Mouse (Mus musculus): ENCODE results near the gene Iqsec1. TPM values are rescaled to one million over a fixed set of nuclear protein-coding genes. Genes with fewer than 3 reads are reported as not detected.
A peak's percentile ranks its signal among the peaks of the same experiment; 100 is the strongest.

Gene Iqsec1
- 16.1 and 17.9 TPM in 2 replicates for polyA plus RNA-seq (2016; fragmentation: Nextera tagmentation; extraction: Ambion mirVana)

DNA sequence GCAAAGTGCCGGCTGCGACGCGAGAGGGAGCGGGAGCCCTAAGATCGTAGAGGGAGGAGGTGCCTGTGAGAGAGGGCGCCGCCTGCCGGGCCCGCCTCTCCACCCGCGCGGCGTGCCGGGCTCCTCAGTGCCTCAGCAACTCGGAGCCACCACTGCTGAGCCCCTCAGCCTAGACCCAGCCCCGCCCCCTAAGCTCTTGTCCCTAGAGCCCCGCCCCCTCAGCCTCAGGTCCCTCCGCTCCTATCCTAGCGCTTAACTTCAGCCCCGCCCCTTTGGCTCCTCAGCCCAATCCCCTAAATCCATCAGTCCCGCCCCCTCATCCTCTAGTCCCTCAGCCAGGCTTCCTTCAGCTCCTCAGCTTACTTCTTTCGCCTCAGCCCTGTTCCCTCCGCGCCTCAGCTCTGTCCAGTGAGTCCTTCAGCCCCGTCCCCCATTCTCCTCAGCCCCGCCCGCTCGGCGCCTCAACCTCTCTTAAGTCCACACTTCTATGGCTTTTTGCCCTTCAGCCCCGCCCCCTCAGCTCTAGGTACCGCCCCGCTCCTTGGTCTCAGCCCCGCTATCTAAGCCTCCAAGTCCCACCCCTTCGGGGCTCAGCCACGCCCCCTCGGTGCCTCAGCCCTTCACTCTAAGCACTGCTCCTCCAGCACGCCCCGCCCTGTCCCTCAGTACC, at the start of gene Iqsec1:
TSS of gene Iqsec1 (minus strand) at position 38 of the 670 bp plus-strand sequence.
- Histone ChIP-seq H3K27me3 (replicated peaks) (peaks cover 4% of the 10 kb centered on the region), H3K4me3 (peak within 1 kb of the TSS; percentile 73), H3K4me1 (peaks cover 13% of the 10 kb centered on the region), H3K9me3 (peaks cover 14% of the 10 kb centered on the region; the same call in 1 of the 2 replicates), H3K4me2 (replicated peaks) (peak within 1 kb of the TSS; percentile 100), H3K9ac (peak within 1 kb of the TSS; percentile 73), H3K27ac (no peak within 1 kb of the TSS), H3K36me3 (no peaks in the 10 kb centered on the region)
- peak; percentile 94 for ATAC-seq (ENCODE audit: low FRiP score, low read depth)
- under 1% methylated on average over 38 of the region's 39 CpGs for WGBS

- no peak overlapping the region for H3K27ac ChIP-seq
- WGBS, result 92% methylated on average over 5 of the region's 5 CpGs
- H3K36me3 ChIP-seq, result peaks cover 10% of the 10 kb centered on the region; the same call in 1 of the 2 replicates
- ATAC-seq (ENCODE audit: low FRiP score, low read depth), result no peak
- H3K4me2 ChIP-seq (replicated peaks), result no peak overlapping the region
- no peaks in the 10 kb centered on the region for H3K4me1 ChIP-seq
- H3K9me3 ChIP-seq, result no peaks in the 10 kb centered on the region
- no peaks in the 10 kb centered on the region for H3K27me3 ChIP-seq (replicated peaks)
- no peak overlapping the region for H3K9ac ChIP-seq
- H3K4me3 ChIP-seq, result no peak overlapping the region
Observed at GRCm38 (mm10) chr6:91028256-91028655, 39.8 kb upstream of the Iqsec1 start.

DNA sequence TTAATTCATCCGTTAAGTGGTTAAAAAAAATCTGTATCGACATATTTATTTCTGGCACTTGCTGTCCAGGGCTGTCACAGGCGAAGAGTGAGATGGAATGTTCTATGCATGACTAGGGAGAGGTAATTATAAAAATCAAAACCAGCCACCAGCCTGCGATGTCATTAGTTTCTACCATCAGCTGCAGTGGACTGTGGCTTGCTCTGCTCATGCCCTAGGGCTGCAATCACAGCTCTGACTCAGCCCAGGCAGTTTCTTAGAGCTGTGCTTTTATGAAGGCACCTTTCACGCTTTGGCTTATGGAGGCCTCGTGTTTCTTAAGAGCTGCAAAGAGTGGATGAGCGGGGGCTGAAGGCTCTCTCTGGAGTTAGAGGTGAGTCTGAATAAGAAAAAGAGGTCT, 32.3 kb upstream of the Iqsec1 start:
- Histone ChIP-seq H3K9me3 (no peaks in the 10 kb centered on the region), H3K27ac (no peak overlapping the region), H3K4me3 (no peak overlapping the region), H3K27me3 (replicated peaks) (no peaks in the 10 kb centered on the region), H3K4me1 (no peaks in the 10 kb centered on the region), H3K36me3 (peaks cover 14% of the 10 kb centered on the region), H3K4me2 (replicated peaks) (no peak overlapping the region), H3K9ac (no peak overlapping the region)
- peak; percentile 58; the same call in 1 of the 2 replicates for ATAC-seq (ENCODE audit: low FRiP score, low read depth)
- 76% methylated on average over 7 of the region's 7 CpGs for WGBS

DNA sequence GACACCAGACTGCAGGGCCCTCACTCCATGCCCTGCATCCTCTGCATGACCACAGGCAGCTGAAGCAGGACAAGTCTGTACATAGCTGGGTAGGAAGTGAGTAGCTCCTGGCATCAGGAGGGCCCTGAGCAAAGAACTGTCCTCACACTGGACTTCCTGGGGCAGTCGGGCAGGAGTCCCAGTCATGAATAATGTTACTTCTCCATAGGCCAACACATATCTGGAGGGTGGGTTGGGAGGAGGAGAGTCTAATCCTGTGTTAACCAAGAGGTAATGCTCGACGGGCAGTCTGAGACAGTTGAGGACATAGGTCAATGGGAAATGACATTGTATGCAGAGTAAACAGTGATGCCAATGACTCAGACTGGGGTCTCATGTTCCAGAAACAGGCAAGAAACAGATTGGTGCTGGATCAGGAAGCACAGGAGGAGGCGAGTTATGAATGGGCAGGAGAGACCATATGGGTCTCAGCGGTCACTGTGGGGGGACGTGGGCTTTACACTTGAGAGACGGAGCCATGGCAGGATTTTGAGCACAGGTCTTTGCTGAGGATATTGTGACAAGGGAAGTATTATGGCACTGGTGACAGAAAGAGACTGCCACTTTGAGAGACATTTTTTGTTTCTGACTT, 28.2 kb upstream of the Iqsec1 start:
- Histone ChIP-seq H3K36me3 (peaks cover 20% of the 10 kb centered on the region), H3K4me2 (replicated peaks) (no peak overlapping the region), H3K4me3 (no peak overlapping the region), H3K27me3 (replicated peaks) (no peaks in the 10 kb centered on the region), H3K4me1 (peaks cover 8% of the 10 kb centered on the region; the same call in 1 of the 2 replicates), H3K9ac (no peak overlapping the region), H3K9me3 (no peaks in the 10 kb centered on the region), H3K27ac (no peak overlapping the region)
- WGBS, result 87% methylated on average over 7 of the region's 7 CpGs
- ATAC-seq (ENCODE audit: low FRiP score, low read depth), result no peak

GRCm38 (mm10) chr6:91014198-91014958, 25.9 kb upstream of the Iqsec1 start:
- ATAC-seq (ENCODE audit: low FRiP score, low read depth), result no peak

DNA sequence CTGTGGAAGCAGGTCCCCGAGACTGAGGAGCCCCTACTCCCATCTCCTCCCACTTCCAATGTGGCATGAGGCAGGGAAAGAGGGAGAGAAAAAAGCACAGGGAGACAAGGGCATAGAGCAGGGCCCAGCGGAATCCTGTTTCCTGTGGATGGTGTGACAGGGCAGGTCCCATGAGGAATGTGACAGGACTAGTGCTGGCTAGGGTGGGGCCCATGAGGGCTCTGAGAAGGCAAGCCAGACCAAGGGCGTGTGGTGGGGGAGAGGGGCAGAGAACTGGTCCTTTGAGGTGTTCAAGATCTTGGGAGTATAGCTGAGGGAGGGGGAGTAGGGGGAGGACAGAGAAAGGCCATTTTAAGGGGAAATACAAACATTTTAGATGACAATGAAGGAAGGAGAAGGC, 24.0 kb upstream of the Iqsec1 start:
- ATAC-seq (ENCODE audit: low FRiP score, low read depth), result no peak

More at GRCm38 (mm10) chr6:91014198-91014958, 25.9 kb upstream of the Iqsec1 start:
- Histone ChIP-seq H3K4me3 (no peak overlapping the region), H3K9ac (no peak overlapping the region), H3K4me2 (replicated peaks) (no peak overlapping the region), H3K4me1 (peaks cover 8% of the 10 kb centered on the region; the same call in 1 of the 2 replicates), H3K9me3 (no peaks in the 10 kb centered on the region), H3K27me3 (replicated peaks) (no peaks in the 10 kb centered on the region), H3K36me3 (peaks cover 20% of the 10 kb centered on the region), H3K27ac (no peak overlapping the region)
- 64% methylated on average over 9 of the region's 9 CpGs for WGBS

GRCm38 (mm10) chr6:91011568-91011967, 23.1 kb upstream of the Iqsec1 start:
- Histone ChIP-seq H3K4me2 (replicated peaks) (no peak overlapping the region), H3K27ac (no peak overlapping the region), H3K36me3 (peaks cover 8% of the 10 kb centered on the region; the same call in 1 of the 2 replicates), H3K27me3 (replicated peaks) (no peaks in the 10 kb centered on the region), H3K9ac (no peak overlapping the region; the same call in 1 of the 2 replicates), H3K4me3 (no peak overlapping the region), H3K4me1 (peaks cover 8% of the 10 kb centered on the region; the same call in 1 of the 2 replicates), H3K9me3 (no peaks in the 10 kb centered on the region)
- 73% methylated on average over 4 of the region's 4 CpGs for WGBS
- ATAC-seq (ENCODE audit: low FRiP score, low read depth), result no peak

More for the DNA sequence above, 24.0 kb upstream of the Iqsec1 start:
- Histone ChIP-seq H3K4me2 (replicated peaks) (no peak overlapping the region), H3K4me1 (peaks cover 8% of the 10 kb centered on the region; the same call in 1 of the 2 replicates), H3K36me3 (peaks cover 14% of the 10 kb centered on the region), H3K27ac (no peak overlapping the region), H3K4me3 (no peak overlapping the region), H3K9ac (0 out of 2 replicates have a peak overlapping the region, but pooled peaks have one; percentile 2), H3K27me3 (replicated peaks) (no peaks in the 10 kb centered on the region), H3K9me3 (no peaks in the 10 kb centered on the region)
- 81% methylated on average over 3 of the region's 3 CpGs for WGBS

- no peak overlapping the region for H3K4me2 ChIP-seq (replicated peaks)
- H3K27ac ChIP-seq, result no peak overlapping the region
- 92% methylated on average over 3 of the region's 3 CpGs for WGBS
- ATAC-seq (ENCODE audit: low FRiP score, low read depth), result no peak
- no peak overlapping the region for H3K4me3 ChIP-seq
- no peak overlapping the region for H3K9ac ChIP-seq
- H3K27me3 ChIP-seq (replicated peaks), result no peaks in the 10 kb centered on the region
- H3K9me3 ChIP-seq, result no peaks in the 10 kb centered on the region
- H3K4me1 ChIP-seq, result no peaks in the 10 kb centered on the region
- H3K36me3 ChIP-seq, result peaks cover 3% of the 10 kb centered on the region; the same call in 1 of the 2 replicates
Observed at GRCm38 (mm10) chr6:91008284-91008830, 19.9 kb upstream of the Iqsec1 start.

DNA sequence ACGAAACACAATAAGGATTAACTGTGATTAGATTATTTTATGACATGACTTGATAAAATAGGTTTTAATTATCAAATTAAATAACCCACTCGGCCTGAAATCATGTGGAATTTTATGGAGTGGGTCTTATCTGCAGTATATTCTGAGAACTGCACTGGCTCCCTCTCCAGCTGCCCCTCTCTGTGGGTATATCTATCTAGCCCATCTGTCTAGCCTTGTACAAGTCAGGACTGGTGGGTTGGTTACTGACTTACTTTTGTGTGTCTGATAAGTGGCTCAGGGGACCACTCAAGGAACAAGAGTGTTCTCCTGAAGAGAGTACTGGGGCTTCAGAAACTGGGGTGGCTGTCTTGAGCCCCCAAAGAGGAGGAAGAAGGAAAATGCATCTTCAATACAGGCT, 18.7 kb upstream of the Iqsec1 start:
- no peak for ATAC-seq (ENCODE audit: low FRiP score, low read depth)
- Histone ChIP-seq H3K9ac (no peak overlapping the region), H3K27ac (no peak overlapping the region), H3K4me2 (replicated peaks) (no peak overlapping the region), H3K27me3 (replicated peaks) (no peaks in the 10 kb centered on the region), H3K9me3 (no peaks in the 10 kb centered on the region), H3K4me3 (no peak overlapping the region), H3K36me3 (no peaks in the 10 kb centered on the region), H3K4me1 (no peaks in the 10 kb centered on the region)
- WGBS, result 68% methylated on average over 2 of the region's 2 CpGs

- H3K9me3 ChIP-seq, result no peaks in the 10 kb centered on the region
- no peak overlapping the region for H3K4me3 ChIP-seq
- H3K27ac ChIP-seq, result no peak overlapping the region
- H3K4me1 ChIP-seq, result peaks cover 9% of the 10 kb centered on the region; the same call in 1 of the 2 replicates
- no peak overlapping the region for H3K9ac ChIP-seq
- WGBS, result 93% methylated on average over 2 of the region's 2 CpGs
- no peak overlapping the region for H3K4me2 ChIP-seq (replicated peaks)
- ATAC-seq (ENCODE audit: low FRiP score, low read depth), result no peak
- no peaks in the 10 kb centered on the region for H3K36me3 ChIP-seq
- H3K27me3 ChIP-seq (replicated peaks), result no peaks in the 10 kb centered on the region
Observed at GRCm38 (mm10) chr6:91004157-91004556, 15.7 kb upstream of the Iqsec1 start.

DNA sequence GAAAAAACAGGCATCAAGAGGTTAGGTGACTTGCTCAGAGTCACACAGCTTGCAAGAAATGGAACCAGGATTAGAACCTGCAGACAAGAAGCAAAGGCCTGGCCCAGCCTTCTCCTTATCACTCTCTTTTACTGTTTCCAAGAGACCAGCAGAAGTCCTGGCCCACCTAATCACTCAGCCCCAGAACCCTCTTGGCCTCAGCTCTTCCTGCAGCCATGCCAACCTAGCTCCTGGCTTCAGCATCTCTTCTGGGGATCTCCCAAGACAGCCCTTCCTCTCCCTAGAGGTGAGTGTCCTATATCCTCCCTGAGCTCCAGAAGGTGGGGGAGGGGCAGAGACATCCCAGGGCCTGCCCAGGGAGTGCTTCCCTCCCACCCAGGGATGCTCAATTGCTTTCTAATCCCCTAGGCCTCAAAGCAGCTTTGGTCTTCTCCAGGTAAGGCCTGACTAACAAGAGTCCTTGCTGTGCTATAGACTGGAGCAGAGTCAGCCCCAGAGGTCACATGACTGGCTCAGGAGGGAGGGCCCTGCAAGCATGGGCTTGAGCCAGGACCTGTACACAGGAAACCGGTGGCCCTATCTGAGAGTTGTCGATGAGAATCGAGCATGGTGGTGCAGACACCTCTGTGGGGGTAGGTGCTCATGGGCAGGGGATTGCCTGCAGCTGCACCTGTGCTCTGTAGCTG, 15.0 kb upstream of the Iqsec1 start:
- H3K36me3 ChIP-seq, result no peaks in the 10 kb centered on the region
- no peak overlapping the region for H3K4me2 ChIP-seq (replicated peaks)
- H3K4me3 ChIP-seq, result no peak overlapping the region
- no peaks in the 10 kb centered on the region for H3K27me3 ChIP-seq (replicated peaks)
- no peak overlapping the region for H3K27ac ChIP-seq
- ATAC-seq (ENCODE audit: low FRiP score, low read depth), result no peak
- WGBS, result 33% methylated on average over 3 of the region's 3 CpGs
- no peak overlapping the region for H3K9ac ChIP-seq
- no peaks in the 10 kb centered on the region for H3K9me3 ChIP-seq
- peaks cover 9% of the 10 kb centered on the region; the same call in 1 of the 2 replicates for H3K4me1 ChIP-seq
